Mouse (Mus musculus): ENCODE measurements around the gene Cntd1. TPM values are rescaled to one million over a fixed set of nuclear protein-coding genes. Genes with fewer than 3 reads are reported as not detected.

The Cntd1 gene
- total RNA-seq (2021): under 1 TPM; 0.33 to 0.99 TPM
- long read RNA-seq, experiment 1, partial matches to known transcripts: 0 of 1 reads
- long read RNA-seq, experiment 1, other reads (novel, unspliced or antisense): 0 of 1 reads
- long read RNA-seq, experiment 2: 0 reads

GRCm38 (mm10) chr11:101278223-101279192, at the start of gene Cntd1, which contains the start of gene Coa3:
Gene Cntd1, plus strand, starts transcription at chr11:101279012.
Gene Coa3, minus strand, starts transcription at chr11:101279114.
- peak; percentile 64 to 71 for DNase-seq (ENCODE audit: low spot score in 2 of 2)

GRCm38 (mm10) chr11:101229361-101229900, 49.4 kb upstream of the Cntd1 start:
- DNase-seq (ENCODE audit: low spot score in 2 of 2): peak in 1 of 2 experiments; percentile 34

- no peak for DNase-seq (ENCODE audit: low spot score in 2 of 2)
Observed at GRCm38 (mm10) chr11:101230061-101230511, 48.7 kb upstream of the Cntd1 start.

GRCm38 (mm10) chr11:101230526-101230925, 48.3 kb upstream of the Cntd1 start:
- no peak for DNase-seq (ENCODE audit: low spot score in 2 of 2)

- DNase-seq (ENCODE audit: low spot score in 2 of 2): peak in 1 of 2 experiments; percentile 43
Observed at GRCm38 (mm10) chr11:101230991-101231871, 47.6 kb upstream of the Cntd1 start.

- DNase-seq (ENCODE audit: low spot score in 2 of 2): no peak
Observed at GRCm38 (mm10) chr11:101232010-101232839, 46.6 kb upstream of the Cntd1 start.

GRCm38 (mm10) chr11:101233240-101233639, 45.6 kb upstream of the Cntd1 start:
- DNase-seq (ENCODE audit: low spot score in 2 of 2): no peak

GRCm38 (mm10) chr11:101234124-101234523, 44.7 kb upstream of the Cntd1 start:
- no peak for DNase-seq (ENCODE audit: low spot score in 2 of 2)

GRCm38 (mm10) chr11:101235429-101235828, 43.4 kb upstream of the Cntd1 start:
- DNase-seq (ENCODE audit: low spot score in 2 of 2): no peak

GRCm38 (mm10) chr11:101236782-101237181, 42.0 kb upstream of the Cntd1 start:
- no peak for DNase-seq (ENCODE audit: low spot score in 2 of 2)

- DNase-seq (ENCODE audit: low spot score in 2 of 2): peak in 1 of 2 experiments; percentile 25
Observed at GRCm38 (mm10) chr11:101238071-101238647, 40.7 kb upstream of the Cntd1 start.

GRCm38 (mm10) chr11:101245071-101245470, 33.7 kb upstream of the Cntd1 start:
- DNase-seq (ENCODE audit: low spot score in 2 of 2): no peak

GRCm38 (mm10) chr11:101245855-101246701, 32.7 kb upstream of the Cntd1 start, which contains the start of gene Ramp2:
Gene Ramp2, plus strand, starts transcription at chr11:101246028.
- DNase-seq (ENCODE audit: low spot score in 2 of 2): peak in 1 of 2 experiments; percentile 63

GRCm38 (mm10) chr11:101246702-101247012, 32.2 kb upstream of the Cntd1 start:
- DNase-seq (ENCODE audit: low spot score in 2 of 2): no peak

GRCm38 (mm10) chr11:101247521-101248030, 31.2 kb upstream of the Cntd1 start:
- no peak for DNase-seq (ENCODE audit: low spot score in 2 of 2)

GRCm38 (mm10) chr11:101248258-101248994, 30.4 kb upstream of the Cntd1 start:
- peak; percentile 58 to 72 for DNase-seq (ENCODE audit: low spot score in 2 of 2)

GRCm38 (mm10) chr11:101251031-101251430, 27.8 kb upstream of the Cntd1 start:
- no peak for DNase-seq (ENCODE audit: low spot score in 2 of 2)

- no peak for DNase-seq (ENCODE audit: low spot score in 2 of 2)
Observed at GRCm38 (mm10) chr11:101252941-101253340, 25.9 kb upstream of the Cntd1 start.

Data from adrenal gland, adult 18-20 months (tissue).